Mouse (Mus musculus) spleen, adult 2 months (tissue): ENCODE measurements around the gene Slc8b1.

Experiments used
- CTCF ChIP-seq: fragments of 200-500 bp; IDR thresholded peaks from 2 replicates; pipeline ENCODE4 v1.5.1; 2011; ENCODE audit warnings: mild to moderate bottlenecking, inconsistent platforms; ENCODE audit not compliant: insufficient read depth, insufficient read length, insufficient replicate concordance; ENCODE audit errors: extremely low read depth
- POLR2A ChIP-seq: fragments of 200-500 bp; IDR thresholded peaks from 2 replicates; pipeline ENCODE4 v1.6.1; 2011; ENCODE audit warnings: low read depth, low read length, inconsistent platforms

DNA sequence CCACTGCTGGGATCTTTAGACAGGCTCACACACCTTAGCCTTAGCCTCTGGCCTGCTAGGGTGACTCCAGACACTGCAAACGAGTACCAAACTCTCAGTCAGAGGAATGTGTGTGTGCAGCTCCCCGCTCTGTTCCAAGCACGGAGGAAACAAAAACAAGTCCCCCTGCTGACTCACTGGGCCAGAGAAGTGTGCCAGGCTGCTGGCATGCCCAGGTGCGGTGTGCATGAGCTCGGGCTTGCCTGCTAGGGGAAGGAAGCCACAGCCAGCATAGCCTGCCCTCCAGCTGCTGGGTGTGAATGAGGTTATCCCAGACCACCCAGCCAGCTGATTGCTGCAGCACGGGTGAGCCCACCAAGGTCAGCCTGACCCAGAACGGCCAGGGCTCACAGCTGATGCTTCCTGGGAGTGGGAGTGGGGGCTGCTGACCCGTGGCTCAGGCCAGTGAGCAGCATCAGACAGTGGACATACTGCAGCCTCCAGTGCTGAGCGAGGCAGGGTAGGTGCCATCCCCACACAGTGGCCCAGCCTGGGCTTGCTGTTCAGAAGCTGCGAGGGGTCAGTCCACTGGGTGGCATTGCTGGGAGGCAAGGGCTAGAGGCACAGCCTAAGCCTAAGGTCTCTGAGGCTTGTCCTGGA, 15.8 kb upstream of the Slc8b1 start:
- TF ChIP-seq POLR2A (no peak), CTCF (no peak)
